Mouse (Mus musculus) heart, postnatal 0 days (tissue): ENCODE results near the gene Rgs6.

Source experiments
- CTCF ChIP-seq: IDR thresholded peaks from 2 replicates; pipeline ENCODE4 v1.5.1; 2016; ENCODE audit warnings: antibody characterized with exemption, control low read depth, low read depth
- EP300 ChIP-seq: IDR thresholded peaks from 2 replicates; pipeline ENCODE4 v1.6.1; 2016; ENCODE audit warnings: antibody characterized with exemption, low read depth

GRCm38 (mm10) chr12:83000033-83000570, 412.0 kb downstream of the Rgs6 start:
- no peak for TF ChIP-seq EP300
- TF ChIP-seq CTCF, result no peak
